Mouse (Mus musculus) stomach, postnatal 0 days (tissue): ENCODE measurements at regions not wholly inside any gene's neighbourhood (a gene's known extent, or its start where the extent isn't known, plus 50 kb on each side); places are given as distances from the start of the nearest gene placed in this dataset.

ENCODE experiments used
- CTCF ChIP-seq: IDR thresholded peaks from 2 replicates; pipeline ENCODE4 v1.5.1; 2016; ENCODE audit warnings: antibody characterized with exemption, low read depth, mild to moderate bottlenecking, moderate library complexity
- EP300 ChIP-seq: optimal IDR thresholded peaks from 2 replicates; pipeline ENCODE3; 2016; ENCODE audit warnings: antibody characterized with exemption

DNA sequence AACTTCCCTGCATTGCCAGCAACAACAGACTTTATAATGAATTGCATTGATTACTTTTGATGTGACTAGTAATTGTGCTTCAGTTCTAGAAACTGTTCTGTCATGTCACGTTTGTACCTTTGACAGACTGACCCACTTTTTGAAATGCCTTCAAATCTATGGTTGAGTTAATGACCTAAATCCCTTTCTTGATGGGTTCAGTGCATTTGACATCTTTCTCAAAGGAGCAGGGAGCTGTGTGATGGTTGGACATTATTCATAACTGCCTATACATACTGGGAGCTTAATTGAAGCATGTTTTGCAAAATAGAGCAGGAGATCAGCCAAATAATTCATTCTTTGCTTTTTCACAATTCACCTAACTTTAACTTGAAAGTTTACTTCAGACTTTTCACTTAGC lies 2083.1 kb upstream of the Aga start:
- no peak for TF ChIP-seq CTCF
- TF ChIP-seq EP300, result no peak
